Mouse (Mus musculus) liver, embryonic 12.5 days (tissue): ENCODE results near the gene Umad1. TPM values are rescaled to one million over a fixed set of nuclear protein-coding genes. Genes with fewer than 3 reads are reported as not detected.

ENCODE experiments used
- ATAC-seq: fragments of 200-750 bp; cut with Nextera tagmentation; 2 replicates; pipeline ENCODE4 v1.8.0; 2017; ENCODE audit warnings: moderate number of reproducible peaks, mild to moderate bottlenecking, moderate library complexity
- H3K27ac ChIP-seq: fragments of 300-500 bp; sonication (generic); 2 replicates; pipeline ENCODE4 v1.5.1; 2016; ENCODE audit warnings: mild to moderate bottlenecking
- H3K27me3 ChIP-seq: fragments of 300-500 bp; sonication (generic); replicated peaks from 2 replicates; pipeline ENCODE4 v1.6.1; 2016; ENCODE audit warnings: mild to moderate bottlenecking, moderate library complexity
- H3K36me3 ChIP-seq: fragments of 300-500 bp; sonication (generic); 2 replicates; pipeline ENCODE4 v1.6.1; 2016; ENCODE audit warnings: mild to moderate bottlenecking, moderate library complexity
- H3K4me1 ChIP-seq: fragments of 300-500 bp; sonication (generic); 2 replicates; pipeline ENCODE4 v1.6.1; 2016
- H3K4me2 ChIP-seq: fragments of 300-500 bp; sonication (generic); 2 replicates; pipeline ENCODE4 v1.6.1; 2016; ENCODE audit warnings: mild to moderate bottlenecking, moderate library complexity
- H3K4me3 ChIP-seq: fragments of 300-500 bp; sonication (generic); 2 replicates; pipeline ENCODE4 v1.5.1; 2016; ENCODE audit warnings: mild to moderate bottlenecking, moderate library complexity
- H3K9ac ChIP-seq: fragments of 300-500 bp; sonication (generic); 2 replicates; pipeline ENCODE4 v1.6.1; 2016; ENCODE audit warnings: mild to moderate bottlenecking, moderate library complexity
- H3K9me3 ChIP-seq: fragments of 300-500 bp; sonication (generic); replicated peaks from 2 replicates; pipeline ENCODE4 v1.6.1; 2016; ENCODE audit warnings: mild to moderate bottlenecking, moderate library complexity
- WGBS: fragments of 180-500 bp; shearing (Covaris S2); methylation state at CpG from one replicate; pipeline ENCODE4 v1.1.7; 2016; ENCODE audit not compliant: insufficient replicate concordance; 5-methylcytosine and 5-hydroxymethylcytosine counted together
- polyA plus RNA-seq: library from polyadenylated mRNA; unstranded; fragments of >200 nt; fragmentation: Nextera tagmentation; extraction: Ambion mirVana; gene quantifications from 2 replicates; pipeline ENCODE4 v1.2.1, GENCODE M21; 2016

The Umad1 gene
- polyA plus RNA-seq, 1 experiment from 2014 or later, result 17.4 TPM

GRCm38 (mm10) chr6:8489938-8490585 is 231.0 kb downstream of the Umad1 start:
- H3K4me1 ChIP-seq, result peaks cover 39% of the 10 kb centered on the region
- 74% methylated on average over 1 of the region's 1 CpGs for WGBS
- H3K9ac ChIP-seq, result no peak overlapping the region
- no peaks in the 10 kb centered on the region for H3K27me3 ChIP-seq
- no peaks in the 10 kb centered on the region for H3K9me3 ChIP-seq
- ATAC-seq, result no peak
- H3K4me2 ChIP-seq, result no peak overlapping the region
- H3K4me3 ChIP-seq, result no peak overlapping the region
- H3K27ac ChIP-seq, result no peak overlapping the region
- no peaks in the 10 kb centered on the region for H3K36me3 ChIP-seq

GRCm38 (mm10) chr6:8492248-8492647 is 233.2 kb downstream of the Umad1 start:
- Histone ChIP-seq H3K4me3 (no peak overlapping the region), H3K27me3 (no peaks in the 10 kb centered on the region), H3K4me1 (peaks cover 17% of the 10 kb centered on the region), H3K9me3 (no peaks in the 10 kb centered on the region), H3K27ac (no peak overlapping the region), H3K36me3 (no peaks in the 10 kb centered on the region), H3K9ac (no peak overlapping the region), H3K4me2 (no peak overlapping the region)
- ATAC-seq, result no peak
- 74% methylated on average over 3 of the region's 3 CpGs for WGBS

- Histone ChIP-seq H3K36me3 (no peaks in the 10 kb centered on the region), H3K9ac (no peak overlapping the region), H3K4me2 (no peak overlapping the region), H3K9me3 (no peaks in the 10 kb centered on the region), H3K27ac (no peak overlapping the region), H3K4me3 (no peak overlapping the region), H3K4me1 (0 out of 2 replicates have a peak, but pooled peaks cover 2% of the 10 kb centered on the region), H3K27me3 (no peaks in the 10 kb centered on the region; the same call in 1 of the 2 replicates)
- ATAC-seq, result no peak
- WGBS, result 59% methylated on average over 5 of the region's 5 CpGs
These were observed 236.2 kb downstream of the Umad1 start for GRCm38 (mm10) chr6:8495109-8495826.

- Histone ChIP-seq H3K27ac (no peak overlapping the region), H3K9me3 (no peaks in the 10 kb centered on the region), H3K36me3 (no peaks in the 10 kb centered on the region), H3K4me3 (no peak overlapping the region), H3K4me1 (no peaks in the 10 kb centered on the region), H3K27me3 (no peaks in the 10 kb centered on the region; the same call in 1 of the 2 replicates), H3K4me2 (no peak overlapping the region), H3K9ac (no peak overlapping the region)
- ATAC-seq, result no peak
- WGBS, result 70% methylated on average over 4 of the region's 4 CpGs
These were observed 236.7 kb downstream of the Umad1 start for GRCm38 (mm10) chr6:8495827-8496222.

GRCm38 (mm10) chr6:8497234-8497867 is 238.3 kb downstream of the Umad1 start:
- Histone ChIP-seq H3K9me3 (no peaks in the 10 kb centered on the region), H3K27ac (no peak overlapping the region), H3K27me3 (no peaks in the 10 kb centered on the region; the same call in 1 of the 2 replicates), H3K36me3 (no peaks in the 10 kb centered on the region), H3K4me1 (no peaks in the 10 kb centered on the region), H3K4me3 (no peak overlapping the region), H3K4me2 (no peak overlapping the region), H3K9ac (no peak overlapping the region)
- ATAC-seq, result no peak
- 61% methylated on average over 6 of the region's 6 CpGs for WGBS

- H3K4me1 ChIP-seq, result no peaks in the 10 kb centered on the region
- no peaks in the 10 kb centered on the region; the same call in 1 of the 2 replicates for H3K27me3 ChIP-seq
- no peak overlapping the region for H3K9ac ChIP-seq
- no peaks in the 10 kb centered on the region for H3K9me3 ChIP-seq
- WGBS, result 73% methylated on average over 6 of the region's 6 CpGs
- H3K27ac ChIP-seq, result no peak overlapping the region
- no peak overlapping the region for H3K4me2 ChIP-seq
- H3K4me3 ChIP-seq, result no peak overlapping the region
- no peaks in the 10 kb centered on the region for H3K36me3 ChIP-seq
- ATAC-seq, result no peak
These were observed 238.8 kb downstream of the Umad1 start for GRCm38 (mm10) chr6:8497868-8498257.

GRCm38 (mm10) chr6:8498961-8499360 is 239.9 kb downstream of the Umad1 start:
- ATAC-seq, result no peak
- no peaks in the 10 kb centered on the region for H3K36me3 ChIP-seq
- no peaks in the 10 kb centered on the region for H3K4me1 ChIP-seq
- H3K4me2 ChIP-seq, result no peak overlapping the region
- no peak overlapping the region for H3K27ac ChIP-seq
- H3K4me3 ChIP-seq, result no peak overlapping the region
- H3K9ac ChIP-seq, result no peak overlapping the region
- H3K27me3 ChIP-seq, result no peaks in the 10 kb centered on the region; the same call in 1 of the 2 replicates
- WGBS, result 74% methylated on average over 3 of the region's 3 CpGs
- H3K9me3 ChIP-seq, result no peaks in the 10 kb centered on the region

GRCm38 (mm10) chr6:8503953-8504352 is 244.9 kb downstream of the Umad1 start:
- H3K9ac ChIP-seq, result no peak overlapping the region
- H3K27me3 ChIP-seq, result no peaks in the 10 kb centered on the region; the same call in 1 of the 2 replicates
- H3K4me1 ChIP-seq, result peaks cover 7% of the 10 kb centered on the region
- 48% methylated on average over 3 of the region's 3 CpGs for WGBS
- H3K36me3 ChIP-seq, result no peaks in the 10 kb centered on the region
- H3K9me3 ChIP-seq, result no peaks in the 10 kb centered on the region
- no peak for ATAC-seq
- H3K4me3 ChIP-seq, result no peak overlapping the region
- H3K27ac ChIP-seq, result no peak overlapping the region
- no peak overlapping the region for H3K4me2 ChIP-seq

GRCm38 (mm10) chr6:8504521-8505228 is 245.6 kb downstream of the Umad1 start:
- Histone ChIP-seq H3K4me2 (no peak overlapping the region), H3K4me1 (peaks cover 7% of the 10 kb centered on the region), H3K36me3 (no peaks in the 10 kb centered on the region), H3K9ac (no peak overlapping the region), H3K27me3 (no peaks in the 10 kb centered on the region; the same call in 1 of the 2 replicates), H3K9me3 (no peaks in the 10 kb centered on the region), H3K27ac (no peak overlapping the region), H3K4me3 (no peak overlapping the region)
- ATAC-seq, result no peak
- 67% methylated on average over 6 of the region's 6 CpGs for WGBS

- Histone ChIP-seq H3K27me3 (no peaks in the 10 kb centered on the region), H3K9me3 (no peaks in the 10 kb centered on the region), H3K27ac (no peak overlapping the region), H3K4me1 (peaks cover 20% of the 10 kb centered on the region), H3K4me3 (no peak overlapping the region), H3K9ac (no peak overlapping the region), H3K36me3 (no peaks in the 10 kb centered on the region), H3K4me2 (no peak overlapping the region)
- no peak for ATAC-seq
These were observed 247.5 kb downstream of the Umad1 start for GRCm38 (mm10) chr6:8506631-8507030.
